Mouse (Mus musculus) macrophage (primary cell): Measurements from ENCODE around the gene Gbp10. TPM values are rescaled to one million over a fixed set of nuclear protein-coding genes. Genes with fewer than 3 reads are reported as not detected.
"Not testable (repeated sequence)": the region's sequence is repeated elsewhere in the genome, so short reads cannot be mapped to it uniquely, and the experiment has no call there.

Experiments
- H3K27ac ChIP-seq: fragments of 350-480 bp; formaldehyde crosslinking; 2 replicates; pipeline ENCODE4 v1.9.0; 2021
- H3K36me3 ChIP-seq: fragments of 350-480 bp; formaldehyde crosslinking; 2 replicates; pipeline ENCODE4 v1.9.0; 2021; ENCODE audit errors: inconsistent target
- H3K4me3 ChIP-seq: fragments of 350-480 bp; formaldehyde crosslinking; 2 replicates; pipeline ENCODE4 v1.9.0; 2021; ENCODE audit errors: inconsistent target
- H3K79me2 ChIP-seq: fragments of 350-480 bp; formaldehyde crosslinking; 2 replicates; pipeline ENCODE4 v1.9.0; 2021; ENCODE audit errors: inconsistent target
- WGBS: methylation state at CpG from one replicate; pipeline ENCODE4 v1.1.7; 2026; ENCODE audit warnings: inconsistent platforms; ENCODE audit not compliant: missing documents; 5-methylcytosine and 5-hydroxymethylcytosine counted together
- polyA plus RNA-seq: library from polyadenylated mRNA; stranded (reverse); fragments of 250-400 nt; gene quantifications from 3 replicates; pipeline ENCODE4 v1.2.4, GENCODE M21; 2018; ENCODE audit warnings: inconsistent platforms
- total RNA-seq, 78 experiments: library from RNA; depleted of rRNA; stranded (reverse); fragments of 250-400 nt; gene quantifications; 1 replicate in 9 of 78; 2 replicates in 24 of 78; 3 replicates in 43 of 78; 4 replicates in 2 of 78; pipeline ENCODE4 v1.2.4; 2018; ENCODE audit warnings: inconsistent platforms in 56 of 78

Gene Gbp10
- 10 to 100 TPM in 4 of 26 experiments, 1 to 10 TPM in 12, under 1 TPM in 4, not detected in 6; 0.20 to 41.0 (median 6.5) TPM for total RNA-seq (2018; cell fraction: chromatin; rRNA removed)
- total RNA-seq (2018; cell fraction: cytosol; rRNA removed): 10 to 100 TPM in 1 of 26 experiments, 1 to 10 TPM in 13, under 1 TPM in 12; 0.05 to 10.5 (median 2.2) TPM
- 100 to 1,000 TPM in 1 of 26 experiments, 10 to 100 TPM in 13, 1 to 10 TPM in 5, under 1 TPM in 5, not detected in 2; 0.19 to 108 (median 14.8) TPM for total RNA-seq (2018; cell fraction: nucleus; rRNA removed)
- 0.07 to 1.1 TPM in 2 of 3 replicates, not detected in the other for polyA plus RNA-seq

GRCm38 (mm10) chr5:105239483-105240047, at the start of gene Gbp10:
Gbp10 (minus strand) TSS chr5:105239533.
- H3K27ac ChIP-seq, H3K36me3 ChIP-seq: not testable (repeated sequence)

GRCm38 (mm10) chr5:105260673-105261072, 21.3 kb upstream of the Gbp10 start:
- no CpG with 5 or more reads among the region's 3 CpGs for WGBS
- not testable (repeated sequence) for H3K79me2 ChIP-seq, H3K27ac ChIP-seq, H3K4me3 ChIP-seq, H3K36me3 ChIP-seq

More at GRCm38 (mm10) chr5:105239483-105240047, at the start of gene Gbp10:
- H3K4me3 ChIP-seq, H3K79me2 ChIP-seq: not testable (repeated sequence)

DNA sequence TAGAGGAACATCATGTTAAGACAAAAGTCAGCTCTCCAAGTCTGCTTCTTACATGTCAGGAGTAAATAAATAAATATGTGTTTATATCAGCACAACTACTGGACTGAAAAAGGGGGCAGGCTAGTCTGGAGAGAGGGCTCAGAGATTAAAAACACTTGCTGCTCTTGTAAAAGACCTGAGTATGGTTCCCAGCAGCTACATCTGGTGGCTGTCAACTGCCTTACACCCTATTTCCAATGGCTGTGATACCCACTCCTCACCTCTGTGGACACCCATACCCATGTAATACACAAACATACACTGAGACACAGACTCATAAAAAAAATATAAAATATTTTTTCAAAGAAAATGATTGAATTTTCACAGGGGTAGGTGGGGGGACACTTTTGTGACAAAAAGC, 13.2 kb upstream of the Gbp10 start:
- Histone ChIP-seq H3K4me3 (no peak overlapping the region), H3K79me2 (no peaks in the 10 kb centered on the region), H3K36me3 (no peaks in the 10 kb centered on the region), H3K27ac (no peak overlapping the region)

- H3K36me3 ChIP-seq, H3K27ac ChIP-seq, H3K79me2 ChIP-seq, H3K4me3 ChIP-seq: not testable (repeated sequence)
- 0% methylated on average over 3 of the region's 3 CpGs for WGBS
Measured at GRCm38 (mm10) chr5:105244741-105245140, 5.4 kb upstream of the Gbp10 start.

DNA sequence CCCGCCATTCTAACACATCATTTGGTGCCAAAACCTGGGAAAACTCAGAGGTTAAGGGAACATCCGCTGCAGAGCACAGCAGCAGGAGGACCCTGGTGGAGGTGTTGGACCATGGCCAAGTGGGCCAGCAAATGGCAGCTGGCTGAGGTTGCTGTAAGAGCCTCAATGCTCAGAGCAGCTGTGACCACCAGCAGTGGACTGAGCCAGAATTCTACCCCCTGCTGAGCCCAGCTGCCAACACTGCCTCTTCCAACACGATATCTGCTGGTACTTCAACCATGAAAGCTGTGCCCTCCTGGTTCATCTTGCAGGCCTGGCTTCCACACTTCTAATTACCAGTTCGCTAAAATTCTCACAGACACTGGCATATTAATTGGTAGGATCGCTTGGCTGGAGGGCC, 1.6 kb upstream of the Gbp10 start:
- H3K79me2 ChIP-seq, H3K4me3 ChIP-seq, H3K27ac ChIP-seq, H3K36me3 ChIP-seq: not testable (repeated sequence)
- WGBS: 100% methylated on average over 4 of the region's 5 CpGs

DNA sequence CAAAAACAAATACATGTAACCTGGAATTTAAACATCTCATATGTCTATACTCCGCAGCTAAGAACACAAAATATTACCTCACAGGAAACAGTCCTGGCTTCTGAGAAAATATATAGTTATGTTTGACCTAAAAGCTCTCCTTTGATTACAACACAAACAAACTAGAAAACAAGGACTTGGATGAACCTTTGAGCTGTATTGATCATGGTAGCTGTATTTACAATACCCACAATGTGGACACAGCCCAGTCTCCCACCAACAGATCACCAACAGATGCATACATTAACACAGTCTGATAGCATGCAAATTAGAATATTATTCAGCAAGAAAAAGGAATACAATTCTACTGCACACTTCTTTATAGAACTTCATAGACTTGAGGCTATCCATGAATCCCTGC, 931 bp downstream of the Gbp10 start:
- not testable (repeated sequence) for H3K79me2 ChIP-seq, H3K36me3 ChIP-seq, H3K4me3 ChIP-seq, H3K27ac ChIP-seq
- WGBS: no CpG with 5 or more reads among the region's 1 CpGs

- not testable (repeated sequence) for H3K27ac ChIP-seq, H3K79me2 ChIP-seq, H3K4me3 ChIP-seq, H3K36me3 ChIP-seq
- WGBS: no CpG with 5 or more reads among the region's 3 CpGs
Measured at GRCm38 (mm10) chr5:105236040-105236439, 3.3 kb downstream of the Gbp10 start.

DNA sequence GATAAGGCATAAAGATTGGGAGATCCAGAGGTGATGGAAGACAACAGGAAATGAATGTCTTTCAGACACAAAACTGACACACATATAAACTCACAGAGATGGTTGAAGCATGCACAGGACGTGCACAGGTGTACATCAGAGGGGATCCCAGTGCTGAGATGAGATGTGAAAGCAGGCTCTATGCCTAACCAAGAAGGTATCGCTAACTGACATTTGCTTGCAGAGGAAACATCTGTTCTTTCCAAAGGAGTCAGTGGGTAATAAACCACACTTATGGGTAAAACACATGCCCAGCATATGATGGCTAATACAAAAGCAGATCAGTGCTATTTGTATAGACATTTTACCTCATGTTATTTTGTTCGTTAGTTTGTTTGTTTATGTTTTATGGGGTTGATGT, 30.4 kb downstream of the Gbp10 start:
- not testable (repeated sequence) for H3K79me2 ChIP-seq, H3K4me3 ChIP-seq, H3K36me3 ChIP-seq, H3K27ac ChIP-seq
- no CpG with 5 or more reads among the region's 3 CpGs for WGBS

DNA sequence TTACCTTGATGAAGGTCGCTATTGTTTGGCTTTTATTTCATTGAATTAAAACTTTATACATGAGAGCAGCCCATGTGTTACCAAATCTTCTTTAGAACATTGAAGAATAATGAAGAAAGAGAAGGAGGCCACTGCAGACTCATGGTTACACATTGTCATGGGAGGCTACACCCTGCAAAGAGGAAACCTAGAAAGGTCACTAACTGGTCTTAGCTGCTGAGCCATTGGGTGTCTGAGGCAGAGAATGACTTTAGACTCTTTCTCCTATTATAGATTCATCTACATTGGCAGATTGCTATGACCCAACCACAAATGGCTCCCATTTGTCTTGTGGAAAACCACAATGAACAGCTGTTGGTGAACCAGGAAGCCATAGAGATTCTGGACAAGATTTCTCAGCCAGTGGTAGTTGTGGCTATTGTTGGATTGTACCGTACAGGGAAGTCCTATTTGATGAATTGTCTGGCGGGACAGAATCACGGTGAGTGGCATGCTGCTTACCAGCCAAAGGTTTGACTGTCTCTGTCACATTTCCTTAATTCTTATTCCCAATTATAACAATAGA, 38.5 kb downstream of the Gbp10 start:
- H3K4me3 ChIP-seq, H3K79me2 ChIP-seq, H3K27ac ChIP-seq, H3K36me3 ChIP-seq: not testable (repeated sequence)
- WGBS: 19% methylated on average over 4 of the region's 4 CpGs

- H3K36me3 ChIP-seq, H3K27ac ChIP-seq, H3K79me2 ChIP-seq, H3K4me3 ChIP-seq: not testable (repeated sequence)
- 91% methylated on average over 1 of the region's 1 CpGs for WGBS
Measured at GRCm38 (mm10) chr5:105199149-105199548, 40.2 kb downstream of the Gbp10 start.

DNA sequence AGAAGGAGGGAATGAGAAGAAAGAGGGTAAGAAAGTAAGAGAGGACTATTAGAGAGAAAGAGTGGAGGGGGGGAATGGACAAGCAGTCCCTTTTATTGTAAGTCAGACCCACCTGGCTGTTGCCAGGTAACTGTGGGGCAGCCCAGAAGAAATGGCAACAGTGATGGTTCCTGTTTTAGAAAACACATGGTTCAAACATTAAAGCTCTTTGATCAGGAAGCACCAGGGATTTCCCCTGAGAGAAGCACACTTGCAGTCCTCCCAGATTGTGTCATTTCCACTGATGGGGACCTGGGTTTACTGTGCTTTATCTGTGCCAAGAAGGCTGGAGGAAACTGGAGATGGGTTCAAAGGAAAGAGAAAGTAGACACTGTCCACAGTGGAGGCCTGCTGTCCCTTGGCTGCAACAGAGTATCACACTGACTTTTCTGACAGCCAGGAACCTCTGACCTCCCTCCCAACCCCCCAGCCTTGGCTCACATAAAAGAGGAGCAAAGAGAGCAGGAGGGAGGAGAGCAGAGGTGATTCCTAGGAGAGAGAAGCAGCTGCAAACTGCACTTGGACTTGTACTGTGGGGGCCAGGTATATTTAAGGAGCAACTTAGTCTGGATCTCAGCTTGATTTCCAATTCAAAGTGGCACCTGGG, 41.3 kb downstream of the Gbp10 start:
- not testable (repeated sequence) for H3K36me3 ChIP-seq, H3K79me2 ChIP-seq, H3K27ac ChIP-seq, H3K4me3 ChIP-seq

DNA sequence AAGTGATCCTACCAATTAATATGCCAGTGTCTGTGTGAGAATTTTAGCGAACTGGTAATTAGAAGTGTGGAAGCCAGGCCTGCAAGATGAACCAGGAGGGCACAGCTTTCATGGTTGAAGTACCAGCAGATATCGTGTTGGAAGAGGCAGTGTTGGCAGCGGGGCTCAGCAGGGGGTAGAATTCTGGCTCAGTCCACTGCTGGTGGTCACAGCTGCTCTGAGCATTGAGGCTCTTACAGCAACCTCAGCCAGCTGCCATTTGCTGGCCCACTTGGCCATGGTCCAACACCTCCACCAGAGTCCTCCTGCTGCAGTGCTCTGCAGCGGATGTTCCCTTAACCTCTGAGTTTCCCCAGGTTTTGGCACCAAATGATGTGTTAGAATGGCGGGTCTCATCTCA, 43.0 kb downstream of the Gbp10 start:
- not testable (repeated sequence) for H3K36me3 ChIP-seq, H3K79me2 ChIP-seq, H3K4me3 ChIP-seq, H3K27ac ChIP-seq
- WGBS: 87% methylated on average over 5 of the region's 5 CpGs

- not testable (repeated sequence) for H3K4me3 ChIP-seq, H3K79me2 ChIP-seq, H3K27ac ChIP-seq, H3K36me3 ChIP-seq
- WGBS: 0% methylated on average over 2 of the region's 2 CpGs
Measured at GRCm38 (mm10) chr5:105192536-105192935, 46.8 kb downstream of the Gbp10 start.

GRCm38 (mm10) chr5:105181446-105181845, 57.9 kb downstream of the Gbp10 start:
- Histone ChIP-seq H3K27ac (no peak overlapping the region), H3K36me3 (no peaks in the 10 kb centered on the region), H3K79me2 (no peaks in the 10 kb centered on the region), H3K4me3 (no peak overlapping the region)
